Mouse (Mus musculus) liver, postnatal 0 days (tissue): ENCODE results near the gene Yeats2.

Experiments used
- CTCF ChIP-seq: sonication (generic); IDR thresholded peaks from 2 replicates; pipeline ENCODE4 v1.5.1; 2016; ENCODE audit warnings: antibody characterized with exemption, low read depth
- EP300 ChIP-seq: IDR thresholded peaks from 2 replicates; pipeline ENCODE4 v1.6.1; 2016; ENCODE audit warnings: antibody characterized with exemption, low read depth, mild to moderate bottlenecking

DNA sequence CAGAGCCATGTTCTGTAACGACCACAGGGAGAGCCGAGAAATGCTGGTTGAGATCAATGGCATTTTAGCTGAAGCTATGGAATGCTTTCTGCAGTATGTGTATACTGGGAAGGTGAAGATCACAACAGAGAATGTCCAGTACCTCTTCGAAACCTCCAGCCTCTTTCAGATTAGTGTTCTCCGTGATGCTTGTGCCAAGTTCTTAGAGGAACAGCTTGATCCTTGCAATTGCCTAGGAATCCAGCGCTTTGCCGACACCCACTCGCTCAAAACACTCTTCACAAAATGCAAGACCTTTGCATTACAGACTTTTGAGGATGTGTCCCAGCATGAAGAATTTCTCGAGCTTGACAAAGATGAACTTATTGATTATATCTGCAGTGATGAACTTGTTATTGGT is 33.9 kb upstream of the Yeats2 start:
- TF ChIP-seq CTCF, result no peak
- TF ChIP-seq EP300, result no peak
